Mouse (Mus musculus) layer of hippocampus, adult 9-10 months (tissue): ENCODE measurements around the gene Lfng.

ENCODE experiments used
- DNase-seq: peaks from one replicate; pipeline ENCODE4 v3.0.0; 2022; ENCODE audit warnings: low spot score

Lfng gene

DNA sequence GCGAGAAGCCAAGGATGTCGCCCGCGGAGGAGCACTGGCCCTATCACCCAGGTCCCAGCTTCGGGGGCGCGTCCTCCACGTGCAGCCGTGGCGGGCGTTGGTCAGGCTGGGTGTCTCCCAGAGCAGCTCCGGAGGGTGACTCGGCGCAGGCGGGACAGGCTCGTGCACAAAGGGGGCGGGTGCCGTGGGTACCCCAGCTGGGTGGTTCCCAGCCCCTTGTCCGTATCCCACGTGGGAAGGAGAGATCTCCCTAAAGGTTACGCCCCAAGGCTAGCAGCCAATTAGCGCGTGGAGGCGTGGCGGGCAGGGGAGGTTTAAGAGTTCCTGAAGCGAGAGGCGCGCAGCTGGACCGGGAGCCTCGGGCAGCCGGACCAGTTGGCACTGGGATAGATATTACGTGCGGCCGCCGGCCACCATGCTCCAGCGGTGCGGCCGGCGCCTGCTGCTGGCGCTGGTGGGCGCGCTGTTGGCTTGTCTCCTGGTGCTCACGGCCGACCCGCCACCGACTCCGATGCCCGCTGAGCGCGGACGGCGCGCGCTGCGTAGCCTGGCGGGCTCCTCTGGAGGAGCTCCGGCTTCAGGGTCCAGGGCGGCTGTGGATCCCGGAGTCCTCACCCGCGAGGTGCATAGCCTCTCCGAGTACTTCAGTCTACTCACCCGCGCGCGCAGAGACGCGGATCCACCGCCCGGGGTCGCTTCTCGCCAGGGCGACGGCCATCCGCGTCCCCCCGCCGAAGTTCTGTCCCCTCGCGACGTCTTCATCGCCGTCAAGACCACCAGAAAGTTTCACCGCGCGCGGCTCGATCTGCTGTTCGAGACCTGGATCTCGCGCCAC, at the start of gene Lfng:
Lfng (plus strand) TSS at position 320 of the 835 bp plus-strand sequence.
- DNase-seq = peak; percentile 38

DNA sequence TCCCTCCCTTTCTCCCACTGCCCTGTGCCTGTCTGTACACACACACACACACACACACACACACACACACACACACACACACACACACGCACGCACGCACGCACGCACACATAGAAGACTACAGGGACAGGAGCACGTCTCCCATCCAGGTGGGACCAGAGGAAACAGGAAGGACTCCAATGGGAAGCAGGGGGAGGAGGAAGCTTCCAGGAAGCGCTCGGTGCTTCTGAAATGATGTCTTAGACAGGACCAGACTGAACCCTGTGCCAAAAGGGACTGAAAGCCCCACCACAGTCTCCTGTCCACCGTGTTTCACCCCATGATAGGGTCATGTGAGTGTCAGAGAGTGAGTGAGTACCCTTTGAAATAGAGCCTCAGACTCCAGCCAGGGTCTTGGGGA, 44.5 kb upstream of the Lfng start:
- DNase-seq = no peak

DNA sequence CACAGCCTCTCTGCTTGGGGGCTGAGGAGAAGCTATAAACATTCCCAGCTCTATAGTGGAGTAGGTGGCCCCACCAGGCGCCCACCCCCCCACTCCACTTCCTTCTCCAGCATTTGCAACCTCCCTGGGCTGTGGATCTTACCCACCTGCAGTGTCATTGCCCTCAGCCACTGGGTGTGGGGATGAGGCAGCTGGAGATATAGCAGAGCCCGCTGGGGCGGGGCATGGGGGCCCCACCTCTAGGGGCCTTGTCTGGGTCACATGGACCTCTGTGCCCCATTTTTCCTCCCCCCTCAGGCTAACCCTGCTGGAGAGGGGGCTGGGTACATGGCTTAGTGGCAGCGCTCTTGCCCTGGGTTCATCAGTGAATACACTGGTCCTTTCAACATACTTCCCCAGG, 42.2 kb upstream of the Lfng start, which contains the start of gene Grifin:
Grifin (minus strand) TSS at position 176 of the 400 bp plus-strand sequence.
- DNase-seq = no peak

DNA sequence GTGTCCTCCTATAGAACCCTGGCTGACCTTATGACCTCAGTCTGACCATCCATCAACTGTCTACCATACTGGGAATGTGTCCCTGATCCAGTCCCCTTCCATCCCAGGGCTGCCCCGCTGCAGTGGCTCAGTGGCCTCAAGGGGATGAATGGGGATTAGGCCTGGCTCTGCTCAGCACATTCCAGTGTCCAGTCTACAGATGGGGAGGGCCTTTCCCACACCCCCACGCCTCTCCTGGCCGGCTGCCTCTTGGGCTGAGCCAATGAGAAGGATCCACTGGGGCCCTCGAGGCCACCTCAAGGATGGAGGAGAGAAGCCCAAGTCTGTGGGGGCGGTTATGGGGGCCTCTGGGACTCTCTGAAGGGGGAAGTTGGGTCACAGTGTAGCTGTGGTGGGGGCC, 41.7 kb upstream of the Lfng start:
- DNase-seq = no peak

DNA sequence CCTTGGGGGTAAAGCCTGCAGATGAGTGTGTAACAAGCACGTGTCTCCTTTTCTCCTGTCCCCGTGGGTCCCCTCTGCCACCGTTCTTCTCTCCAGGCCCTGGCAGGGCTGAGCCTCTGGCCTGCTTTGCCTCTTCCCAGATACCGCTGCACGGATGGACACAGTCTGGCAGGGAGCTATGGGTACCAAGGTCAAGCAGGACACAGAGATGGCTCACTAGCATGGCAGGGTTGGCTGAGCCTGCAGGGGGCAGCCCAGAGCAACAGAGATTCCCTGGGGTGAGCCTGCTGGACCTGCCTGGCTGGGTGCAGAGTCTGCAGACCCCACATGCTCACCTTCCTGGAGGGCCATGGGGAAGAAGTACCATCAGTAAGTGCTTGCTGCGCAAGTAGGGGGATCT, 41.3 kb upstream of the Lfng start:
- no peak for DNase-seq

DNA sequence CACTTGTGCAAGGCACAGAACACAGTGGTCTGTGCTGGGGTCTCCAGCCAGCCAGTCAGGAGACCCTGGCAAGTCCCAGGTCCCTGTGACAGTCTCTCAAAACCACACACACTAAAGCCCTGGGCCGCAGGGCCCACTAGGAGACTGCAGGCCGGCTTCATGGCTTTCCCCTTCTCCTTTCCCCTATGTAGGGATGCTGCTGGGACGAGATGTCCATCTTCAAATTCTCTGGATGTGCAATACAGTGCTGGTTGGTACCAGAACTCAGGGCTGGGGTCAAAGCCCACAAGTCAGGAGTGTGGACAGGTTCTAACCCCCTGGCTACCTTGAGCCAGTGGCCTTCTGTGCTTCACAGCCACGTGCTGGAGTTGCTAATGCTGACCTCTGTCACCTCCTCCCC, 40.8 kb upstream of the Lfng start:
- no peak for DNase-seq

DNA sequence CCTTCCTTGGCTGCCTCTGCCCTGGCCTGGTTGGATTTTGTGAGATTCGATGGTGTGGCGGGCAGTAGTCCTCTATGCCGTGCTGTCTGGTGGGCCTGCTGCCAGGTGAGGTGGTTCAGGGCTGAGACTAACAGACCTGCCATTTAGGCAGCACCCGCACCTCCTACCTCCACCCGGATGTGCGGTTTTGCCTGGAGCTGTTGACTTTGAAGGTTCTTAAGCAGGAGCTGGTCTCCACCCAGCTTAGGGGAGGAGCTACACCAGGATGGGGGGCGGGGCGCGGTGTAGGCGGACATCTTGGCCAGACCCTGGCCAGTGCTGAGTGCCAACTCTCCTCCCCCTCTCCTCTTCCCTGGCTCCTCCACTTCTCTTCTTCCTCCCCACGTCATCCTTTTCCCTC, 39.8 kb upstream of the Lfng start:
- DNase-seq = no peak

DNA sequence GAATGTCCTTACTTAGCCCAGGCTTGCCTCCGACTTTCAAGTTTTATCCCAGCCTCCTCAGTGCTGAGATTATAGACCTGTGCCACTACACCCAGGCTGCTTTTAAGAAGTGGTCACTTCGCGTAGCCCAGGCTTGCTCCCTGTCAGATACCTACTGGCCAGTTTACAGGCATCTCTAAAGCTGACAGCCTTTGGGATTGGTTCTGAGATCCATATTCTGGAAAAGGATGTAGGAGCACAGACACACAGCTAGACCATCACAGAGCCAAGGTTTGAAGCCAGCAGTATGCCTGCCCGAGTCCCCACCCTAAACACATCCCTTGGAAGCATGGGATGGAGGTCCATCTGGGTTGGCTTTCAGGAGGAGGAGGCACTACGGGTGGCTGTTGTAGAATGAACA, 39.4 kb upstream of the Lfng start:
- DNase-seq = no peak

DNA sequence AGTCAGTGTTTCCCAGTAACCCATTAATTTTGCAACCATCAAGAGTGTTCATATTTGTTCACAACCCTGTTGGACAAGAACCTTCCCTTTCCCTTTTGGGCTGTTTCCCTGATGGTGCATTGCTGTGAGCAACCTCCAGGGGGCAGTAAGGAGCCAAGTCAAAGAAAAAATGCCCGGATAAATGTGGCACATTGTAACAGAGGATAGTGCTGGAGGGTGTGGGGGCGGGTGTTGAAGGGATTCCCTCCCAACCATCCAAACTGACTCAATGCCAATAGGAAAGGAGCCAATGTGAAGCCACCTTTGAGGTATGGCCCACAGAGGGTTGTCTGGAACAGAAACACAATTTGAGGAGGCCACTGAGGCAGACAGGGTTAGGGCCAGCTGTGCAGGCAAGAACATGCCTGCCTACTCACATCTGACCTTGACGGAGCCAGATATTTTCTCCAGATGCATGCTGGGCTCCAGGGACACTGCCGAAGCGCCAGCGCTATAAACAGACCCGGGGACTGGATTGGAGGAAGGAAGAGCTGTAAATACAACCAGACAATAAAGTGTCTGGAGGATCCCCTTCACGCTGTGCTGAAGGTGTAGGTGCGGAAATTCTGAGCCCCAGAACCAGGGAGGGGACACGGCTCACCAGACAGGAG, 38.7 kb upstream of the Lfng start:
- DNase-seq = peak; percentile 31

DNA sequence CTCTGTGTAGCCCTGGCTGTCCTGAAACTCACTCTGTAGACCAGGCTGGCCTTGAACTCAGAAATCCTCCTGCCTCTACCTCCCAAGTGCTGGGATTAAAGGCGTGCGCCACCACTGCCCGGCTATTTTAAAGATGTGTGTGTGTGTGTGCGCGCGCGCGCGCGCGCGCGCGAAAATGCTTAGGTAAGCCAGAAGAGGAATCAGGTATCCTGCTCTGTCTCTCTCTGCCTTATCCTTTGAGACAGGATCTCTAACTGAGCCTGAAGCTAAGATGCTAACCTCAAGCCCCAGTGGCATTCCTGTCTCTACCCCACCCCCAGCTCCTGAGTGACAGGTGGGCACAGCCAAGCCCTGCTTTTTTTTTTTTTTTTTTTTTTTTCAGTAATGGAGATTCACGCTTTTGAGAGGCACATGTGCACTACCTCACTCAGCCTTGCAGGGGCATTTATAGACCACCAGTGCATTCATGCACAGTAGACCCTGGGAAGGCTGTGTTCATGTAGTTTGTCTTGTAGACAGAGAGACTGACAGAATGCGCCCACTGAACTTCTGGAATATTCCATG, 38.0 kb upstream of the Lfng start:
- DNase-seq = no peak

DNA sequence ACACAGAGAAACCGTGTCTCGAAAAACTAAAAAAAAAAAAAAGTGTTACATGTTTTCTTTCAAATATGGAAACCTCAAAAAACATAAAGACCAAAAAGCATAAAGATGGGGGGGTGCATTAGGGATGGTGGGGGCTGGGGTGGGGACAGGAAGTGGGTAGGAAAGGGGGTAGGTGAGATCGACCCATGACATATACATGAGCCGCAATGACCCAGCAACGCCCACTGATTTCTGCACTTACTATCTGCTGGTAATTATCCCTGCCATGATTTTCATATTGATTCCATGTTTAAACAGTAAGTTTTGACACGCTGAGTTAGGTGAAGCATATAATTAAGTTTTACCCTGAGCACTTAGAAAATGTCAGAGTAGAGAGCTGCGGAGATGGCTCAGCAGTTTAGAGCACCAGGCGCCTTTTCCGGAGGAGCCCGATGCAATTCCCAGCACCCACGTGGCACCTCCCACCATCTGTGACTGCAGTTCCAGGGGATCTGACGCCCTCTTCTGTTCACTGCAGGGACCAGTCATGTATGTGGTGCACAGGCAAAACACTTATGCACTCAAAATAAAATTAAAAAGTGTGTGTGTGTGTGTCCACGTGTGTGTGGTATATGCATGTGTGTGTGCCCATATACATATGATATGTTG, 36.8 kb upstream of the Lfng start:
- no peak for DNase-seq

DNA sequence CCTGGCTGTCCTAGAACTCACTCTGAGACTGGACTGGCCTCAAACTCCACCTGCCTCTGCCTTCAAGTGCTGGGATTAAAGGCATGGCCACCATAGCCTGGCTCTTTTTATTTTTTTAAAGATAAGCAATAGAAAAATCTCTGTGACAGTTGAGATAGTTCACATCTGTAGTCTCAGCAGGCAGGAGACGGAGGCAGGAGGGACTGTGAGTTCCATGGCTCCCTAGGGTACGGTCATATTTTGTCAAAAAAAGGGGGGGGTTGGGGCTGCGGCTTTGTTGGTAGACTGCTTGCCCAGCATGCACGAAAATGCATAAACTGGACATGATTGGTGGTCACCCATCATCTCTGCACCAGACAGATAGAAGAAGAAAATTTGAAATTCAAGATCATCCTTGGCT, 35.9 kb upstream of the Lfng start:
- no peak for DNase-seq

DNA sequence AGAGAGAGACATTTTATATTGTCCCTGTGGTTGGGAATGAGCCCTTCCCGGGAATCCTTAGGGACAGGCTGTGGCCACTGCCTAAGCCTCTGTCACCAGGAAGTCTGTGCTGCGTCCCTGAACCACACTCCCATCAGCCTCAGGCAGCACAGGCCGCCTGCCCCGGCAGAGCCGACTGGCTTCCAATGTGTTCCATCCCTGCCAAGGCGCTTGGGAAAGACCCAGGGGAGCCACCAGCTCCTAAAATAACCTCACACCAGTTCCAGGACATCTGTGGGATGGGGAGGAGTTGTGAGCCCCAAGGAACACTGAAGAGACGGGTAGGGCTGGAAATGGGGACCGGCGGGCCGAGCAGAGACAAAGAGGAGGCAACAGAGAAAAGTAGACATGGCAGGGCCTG, 35.4 kb upstream of the Lfng start:
- no peak for DNase-seq

DNA sequence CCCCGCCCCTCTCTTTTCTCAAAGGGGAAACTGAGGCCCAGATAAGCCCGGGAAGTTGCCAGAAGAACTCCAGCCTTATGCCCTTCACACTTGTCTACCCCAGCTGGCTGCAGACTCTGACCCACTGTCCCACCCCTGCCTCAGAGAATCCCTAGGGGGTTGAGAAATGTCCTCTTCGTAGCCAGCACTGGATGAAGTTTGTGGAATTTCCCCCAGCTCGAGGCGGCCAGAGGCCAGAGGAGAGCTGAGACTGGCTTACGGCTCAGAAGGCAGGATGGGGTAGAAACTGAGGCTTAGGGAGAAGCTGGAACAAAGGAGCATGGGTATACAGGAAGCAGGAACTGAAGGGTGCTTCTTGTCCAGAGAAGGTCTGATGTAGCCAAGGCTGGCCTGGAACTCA, 34.5 kb upstream of the Lfng start:
- no peak for DNase-seq

DNA sequence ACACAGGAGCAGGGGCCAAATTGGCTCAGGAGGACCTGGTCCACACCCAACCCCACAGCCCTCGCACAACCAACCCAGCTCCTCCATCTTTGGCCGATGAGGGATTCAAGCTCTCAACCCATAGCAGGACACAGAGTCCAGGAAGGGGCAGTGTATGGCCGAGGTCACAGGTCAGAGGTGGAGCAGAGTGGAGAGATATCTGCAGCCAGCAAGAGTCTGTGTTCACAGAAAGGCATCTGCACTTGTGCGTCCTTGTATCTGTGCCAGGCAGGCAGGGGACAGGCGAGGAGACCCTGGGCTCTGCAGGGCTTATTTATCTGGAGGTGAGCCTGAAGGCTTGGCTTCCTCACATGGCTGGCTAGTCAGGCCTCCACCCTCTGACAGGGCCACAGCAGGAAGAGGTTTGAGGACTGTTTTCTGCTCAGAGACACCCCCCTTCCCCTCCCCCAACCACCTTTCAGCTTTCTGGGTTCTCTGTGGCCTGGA, 31.7 kb upstream of the Lfng start:
- DNase-seq = no peak

DNA sequence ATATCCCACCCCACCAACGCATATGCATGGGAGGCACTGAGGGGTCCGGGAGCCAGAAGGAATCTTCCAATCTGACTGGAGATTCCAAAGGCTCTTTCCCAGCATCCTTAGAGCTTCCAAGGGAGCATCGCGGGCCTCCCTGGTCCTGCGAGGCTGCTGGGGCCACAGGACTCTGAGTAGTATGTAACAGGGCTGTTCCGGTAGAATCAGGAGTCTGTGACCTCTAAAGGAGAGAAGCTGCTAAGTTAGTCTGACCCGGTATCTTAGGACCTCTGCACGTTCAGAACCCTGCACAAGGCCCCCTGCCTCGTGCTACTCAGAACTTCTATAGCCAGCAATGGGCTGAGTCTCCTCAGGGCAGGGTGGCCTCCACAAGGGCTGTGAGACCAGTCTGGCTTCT, 27.9 kb upstream of the Lfng start:
- no peak for DNase-seq

DNA sequence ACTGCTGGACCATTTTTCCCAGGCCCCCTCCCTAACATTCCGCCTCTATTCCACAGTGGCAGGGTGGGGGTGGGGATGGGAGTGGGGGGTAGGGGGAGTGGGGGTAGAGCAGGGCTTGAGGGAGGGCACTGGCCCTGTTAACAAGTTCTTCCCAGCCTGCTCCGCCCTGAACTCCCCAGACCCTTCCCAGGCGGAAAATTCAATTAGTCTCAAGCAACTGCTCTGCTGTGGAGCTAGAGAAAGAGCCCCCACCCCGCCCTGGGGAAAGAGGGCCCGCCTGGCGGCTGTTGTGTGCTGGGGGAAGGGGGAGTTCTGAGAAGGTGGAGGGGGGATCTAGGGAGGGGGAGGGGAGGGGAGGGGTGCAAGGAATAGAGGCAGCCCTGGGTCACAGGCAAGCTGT, 27.3 kb upstream of the Lfng start:
- DNase-seq = no peak

DNA sequence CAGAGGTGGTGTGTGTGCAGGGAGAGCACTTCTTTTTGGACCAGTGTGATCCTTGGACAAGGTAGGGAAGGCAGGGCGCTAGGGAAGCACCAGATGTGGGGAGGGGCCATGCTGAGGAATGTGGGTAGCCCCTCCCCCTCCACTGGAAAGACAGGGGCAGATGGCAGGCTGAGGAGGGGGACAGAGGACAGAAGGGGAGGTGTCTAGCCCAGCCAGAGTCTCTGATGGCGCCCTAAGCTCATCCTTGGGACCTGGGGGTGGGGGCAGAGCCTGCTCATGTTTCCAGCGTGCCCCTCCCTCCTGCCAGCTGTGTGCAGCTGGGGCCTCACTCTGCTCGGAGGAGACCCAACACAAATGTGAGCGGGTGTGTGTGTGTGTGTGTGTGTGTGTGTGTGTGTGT, 25.6 kb upstream of the Lfng start:
- DNase-seq = no peak

DNA sequence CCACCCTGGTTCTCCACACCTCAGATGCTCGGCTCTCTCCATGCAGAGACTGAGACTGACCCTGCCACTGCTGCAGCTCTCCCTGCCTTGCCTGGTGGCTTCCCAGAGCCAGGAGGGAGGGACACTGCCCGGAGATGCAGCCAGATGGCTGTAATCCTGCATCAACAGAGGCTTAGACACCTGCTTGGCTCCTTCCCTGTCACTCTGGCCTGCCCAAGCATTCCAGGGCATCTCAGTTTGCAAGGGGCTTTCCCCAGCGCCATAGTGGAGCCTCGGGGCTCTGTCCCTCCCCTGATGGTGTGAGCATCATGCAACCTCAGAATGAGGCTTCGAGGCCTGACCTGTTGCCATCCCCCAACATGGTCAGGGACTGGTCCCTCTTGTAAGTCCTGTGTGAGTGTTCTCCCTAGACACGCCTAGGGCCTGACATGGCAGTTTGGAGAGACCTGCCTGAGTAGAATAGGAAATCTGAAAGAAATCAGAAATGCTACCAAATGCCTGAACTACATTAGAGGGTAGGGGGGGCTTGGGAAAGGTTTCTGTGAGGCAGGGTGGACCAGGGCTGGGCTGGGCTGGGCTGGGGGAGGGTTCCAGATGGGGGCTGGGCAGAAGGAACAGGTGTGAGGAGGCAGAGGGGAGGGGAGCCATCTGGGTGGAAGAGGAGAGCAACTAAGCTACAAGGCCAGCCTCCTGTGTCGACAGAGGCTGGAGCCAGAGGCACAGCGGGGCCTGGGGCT, 24.0 kb upstream of the Lfng start:
- DNase-seq = no peak

DNA sequence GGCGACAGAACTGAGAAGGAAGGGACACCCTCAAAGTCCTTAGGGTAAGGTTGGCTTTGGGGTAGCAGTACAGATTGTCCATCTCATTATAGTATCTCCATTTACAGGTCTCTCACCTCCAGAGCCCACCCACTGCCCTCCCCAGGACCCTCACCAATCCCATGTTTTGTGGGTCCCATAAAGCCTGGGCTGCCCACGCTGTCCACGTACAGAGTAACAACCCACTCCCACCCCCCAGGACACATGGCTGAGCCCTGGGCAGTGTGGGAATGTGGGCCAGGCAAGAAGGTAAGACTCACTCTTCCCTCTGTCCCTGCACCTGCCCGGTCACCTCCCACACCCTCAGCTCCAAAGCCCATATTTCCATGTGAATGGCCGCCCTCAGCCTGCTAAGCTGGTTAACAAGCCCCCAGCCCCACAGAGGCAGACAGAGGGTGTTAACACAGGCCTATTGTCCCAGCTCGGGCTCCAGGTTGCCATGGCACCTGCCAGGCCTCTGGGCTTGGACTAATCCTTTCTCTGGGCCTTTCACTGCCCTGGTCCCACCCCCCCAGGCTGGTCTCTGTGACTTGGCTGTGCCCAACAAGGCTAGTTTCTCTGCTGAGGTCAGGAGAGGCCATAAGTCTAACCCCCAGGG, 23.3 kb upstream of the Lfng start:
- DNase-seq = no peak

DNA sequence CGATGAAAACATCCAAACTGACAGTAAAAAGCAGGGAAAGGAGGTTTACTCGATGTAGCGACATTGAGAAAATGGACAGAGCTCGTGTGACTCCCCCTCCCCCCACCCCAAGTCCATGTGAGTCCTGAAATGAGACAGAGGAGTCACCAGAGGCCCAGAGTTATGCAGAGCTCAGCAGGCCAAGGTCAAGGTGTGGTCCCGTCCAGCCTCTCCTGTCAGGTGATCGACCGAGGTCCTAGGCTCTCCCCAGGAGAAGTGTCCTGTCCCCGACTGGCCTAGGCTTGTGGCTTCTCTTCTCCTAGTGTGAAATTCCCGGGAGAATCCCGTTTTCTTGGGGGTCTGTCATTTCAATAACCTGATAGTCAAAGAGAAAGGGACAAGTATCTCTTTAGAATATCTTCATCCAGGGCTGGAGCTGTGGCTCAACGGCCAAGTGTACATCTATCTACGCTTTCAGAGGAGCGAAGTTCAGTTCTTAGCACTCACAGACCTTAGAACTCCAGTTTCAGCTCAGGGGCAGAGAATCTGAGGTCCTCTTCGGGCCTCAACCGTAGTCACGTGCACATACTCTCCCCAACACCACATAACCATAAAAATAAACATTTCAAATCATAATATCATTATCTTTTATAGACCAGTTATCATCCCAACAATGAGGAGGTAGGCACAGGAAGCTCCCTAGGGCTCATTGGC, 17.9 kb upstream of the Lfng start:
- DNase-seq = no peak
